Mouse (Mus musculus) mature B cell (primary cell): Measurements from ENCODE around the gene Parm1.

Experiments used
- in situ Hi-C: fragments of 300-500 bp; cut with MboI; formaldehyde crosslinking; loops from 2 replicates; pipeline ENCODE4 v1.14.3; 2019

Parm1 gene

DNA sequence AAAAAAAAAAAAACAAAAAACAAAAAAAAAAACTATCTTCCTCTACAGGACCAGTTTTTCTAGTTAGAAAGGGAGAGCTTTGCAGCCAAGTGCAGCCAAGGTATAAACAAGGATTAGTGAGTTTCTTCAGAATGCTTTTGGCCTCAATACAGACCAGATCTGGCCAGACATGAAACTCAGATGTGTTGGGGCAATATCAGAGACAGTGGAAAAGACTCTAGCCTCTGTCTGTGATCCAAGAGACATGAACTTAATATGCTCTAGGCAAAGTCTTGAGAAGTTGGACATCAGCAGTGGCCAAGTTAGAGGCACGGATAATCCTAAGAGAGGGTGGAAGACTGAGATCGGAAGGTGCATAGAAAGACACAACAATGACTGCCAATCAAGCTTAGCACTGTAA, 56.8 kb downstream of the Parm1 start:
- in situ Hi-C loops = no loop called here

DNA sequence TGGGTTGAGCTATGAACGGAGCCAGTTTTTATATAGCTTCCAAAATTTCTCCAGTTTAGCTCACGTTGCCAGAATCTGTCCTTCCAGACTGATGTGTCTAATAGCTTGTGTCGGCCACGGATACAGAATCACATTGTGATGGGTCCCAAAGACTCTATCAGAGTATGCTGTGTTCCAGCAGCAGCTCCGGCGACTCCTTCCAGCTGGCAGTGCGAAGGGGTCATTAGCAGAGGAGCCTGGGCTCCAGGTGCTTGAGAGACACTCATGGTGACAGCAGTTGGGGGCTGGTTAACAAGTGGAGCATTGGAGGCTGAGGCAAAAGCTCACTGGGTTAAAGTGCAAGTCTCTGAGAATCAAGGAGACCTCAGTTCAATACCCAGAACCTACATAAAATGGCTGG, 61.5 kb downstream of the Parm1 start:
- in situ Hi-C loops = no loop called here

DNA sequence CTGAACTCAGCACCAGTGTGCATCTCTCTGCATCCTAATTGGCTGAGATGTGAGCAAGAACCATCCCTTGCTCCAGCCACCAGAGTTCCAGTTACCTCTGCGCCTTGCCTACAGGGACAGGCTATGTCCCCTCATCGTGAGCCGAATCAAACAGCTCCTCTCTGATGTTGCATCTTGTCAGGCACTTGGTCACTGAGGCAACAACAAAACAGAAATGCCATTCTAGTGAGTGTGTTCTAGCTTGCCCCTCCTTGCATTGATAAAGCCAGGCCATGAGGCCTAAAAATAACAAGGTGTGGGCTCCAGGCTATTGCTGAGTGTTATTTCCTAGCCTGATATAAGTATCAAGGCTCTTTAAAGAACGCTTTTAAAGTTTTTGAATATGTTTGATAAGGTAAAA, 64.4 kb downstream of the Parm1 start:
- in situ Hi-C loops = no loop called here

GRCm38 (mm10) chr5:91586206-91586605, 68.8 kb downstream of the Parm1 start:
- in situ Hi-C loops = no loop called here

- in situ Hi-C loops = no loop called here
These were observed 76.7 kb downstream of the Parm1 start for GRCm38 (mm10) chr5:91594083-91594482.

DNA sequence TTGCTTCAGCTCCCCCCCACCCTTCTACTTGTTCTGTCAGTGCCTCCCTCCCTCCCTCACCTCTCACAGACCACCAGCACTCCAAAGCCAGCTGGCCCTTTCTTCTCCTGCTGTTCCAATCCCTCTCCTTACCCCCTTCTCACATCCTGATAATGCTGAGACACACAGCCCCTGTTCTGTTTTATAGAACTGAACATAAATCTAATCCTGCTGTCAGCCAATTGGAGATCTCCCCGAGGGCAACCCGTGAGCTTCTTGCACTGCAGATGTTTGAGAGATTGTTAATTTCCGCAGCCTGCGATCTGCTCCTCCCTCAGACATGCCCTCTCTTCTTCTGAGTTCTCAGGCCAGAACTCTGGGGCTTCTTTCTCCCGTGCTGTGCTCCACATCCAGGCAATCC, 79.8 kb downstream of the Parm1 start:
- in situ Hi-C loops = no loop called here

DNA sequence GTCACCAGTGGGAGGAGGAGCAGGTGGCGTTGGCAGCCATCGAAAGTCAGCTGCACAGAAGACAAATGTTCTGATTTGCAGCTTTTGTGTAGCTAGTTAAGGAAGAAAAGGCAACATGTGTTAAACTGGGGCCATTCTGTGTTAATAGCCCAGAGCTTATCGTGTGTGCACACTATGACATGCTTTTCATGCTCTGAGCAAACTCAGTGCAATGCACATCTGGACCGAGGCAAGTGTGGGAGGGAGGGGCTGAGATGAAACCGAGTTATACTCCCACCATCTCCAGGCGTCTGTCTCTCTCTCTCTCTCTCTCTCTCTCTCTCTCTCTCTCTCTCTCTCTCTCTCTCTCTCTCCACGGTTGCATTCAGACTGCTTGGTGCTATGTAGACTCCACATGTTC, 82.4 kb downstream of the Parm1 start:
- in situ Hi-C loops = no loop called here

DNA sequence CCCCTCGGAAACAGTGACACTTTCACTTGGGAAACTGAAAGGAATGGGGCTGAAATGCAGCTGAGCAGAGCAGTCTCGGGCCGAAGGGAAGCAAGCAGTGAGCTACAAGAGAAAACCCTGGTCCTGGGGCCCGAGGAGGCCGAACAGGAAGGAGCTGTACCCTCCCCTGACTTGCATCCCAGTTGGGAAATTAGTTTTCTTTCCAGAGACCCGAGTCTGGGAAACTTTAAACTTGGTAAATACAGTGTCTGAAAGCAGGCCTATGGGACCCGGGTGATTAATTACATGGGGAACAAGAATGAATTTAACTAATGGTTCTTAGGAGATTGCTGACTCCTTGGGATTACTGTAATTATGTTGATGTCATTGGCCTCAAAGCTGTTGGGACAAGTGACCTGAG, 85.9 kb downstream of the Parm1 start:
- in situ Hi-C loops = no loop called here

DNA sequence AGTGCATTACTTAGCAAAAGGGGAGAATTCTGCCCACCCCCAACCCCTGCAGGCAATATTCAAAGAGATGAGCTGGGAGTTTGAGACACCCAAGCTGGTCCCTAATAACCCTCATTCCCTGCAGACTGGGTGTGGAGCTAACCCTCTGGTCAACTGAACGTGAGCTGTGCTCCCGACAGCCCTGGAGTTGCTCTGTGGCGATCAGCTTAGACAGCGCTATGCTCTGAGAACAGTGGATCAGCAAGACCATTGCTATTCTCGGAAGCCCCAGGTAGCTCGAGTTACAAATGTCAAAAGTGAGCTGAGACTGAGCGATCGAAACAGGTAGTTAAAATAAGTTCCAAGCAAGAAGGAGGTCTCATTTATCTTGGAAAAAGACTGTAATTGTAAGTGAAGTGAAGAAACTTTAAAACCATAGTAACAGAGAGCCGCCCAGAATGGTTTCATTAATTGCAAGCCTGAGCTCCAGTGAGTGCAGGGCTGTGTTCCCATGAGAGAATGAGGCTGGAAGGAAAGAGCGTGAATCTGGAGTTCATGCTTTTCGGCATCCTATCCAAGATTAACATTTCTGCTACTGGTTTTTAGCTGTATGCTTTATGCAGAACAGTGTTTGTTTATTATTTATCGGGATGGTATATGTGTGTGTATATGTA, 86.5 kb downstream of the Parm1 start:
- in situ Hi-C loops = no loop called here

GRCm38 (mm10) chr5:91607234-91607633, 89.8 kb downstream of the Parm1 start:
- in situ Hi-C loops = no loop called here

- in situ Hi-C loops = no loop called here
These were observed 90.4 kb downstream of the Parm1 start for GRCm38 (mm10) chr5:91607841-91608240.

GRCm38 (mm10) chr5:91609041-91609440, 91.6 kb downstream of the Parm1 start:
- in situ Hi-C loops = no loop called here

DNA sequence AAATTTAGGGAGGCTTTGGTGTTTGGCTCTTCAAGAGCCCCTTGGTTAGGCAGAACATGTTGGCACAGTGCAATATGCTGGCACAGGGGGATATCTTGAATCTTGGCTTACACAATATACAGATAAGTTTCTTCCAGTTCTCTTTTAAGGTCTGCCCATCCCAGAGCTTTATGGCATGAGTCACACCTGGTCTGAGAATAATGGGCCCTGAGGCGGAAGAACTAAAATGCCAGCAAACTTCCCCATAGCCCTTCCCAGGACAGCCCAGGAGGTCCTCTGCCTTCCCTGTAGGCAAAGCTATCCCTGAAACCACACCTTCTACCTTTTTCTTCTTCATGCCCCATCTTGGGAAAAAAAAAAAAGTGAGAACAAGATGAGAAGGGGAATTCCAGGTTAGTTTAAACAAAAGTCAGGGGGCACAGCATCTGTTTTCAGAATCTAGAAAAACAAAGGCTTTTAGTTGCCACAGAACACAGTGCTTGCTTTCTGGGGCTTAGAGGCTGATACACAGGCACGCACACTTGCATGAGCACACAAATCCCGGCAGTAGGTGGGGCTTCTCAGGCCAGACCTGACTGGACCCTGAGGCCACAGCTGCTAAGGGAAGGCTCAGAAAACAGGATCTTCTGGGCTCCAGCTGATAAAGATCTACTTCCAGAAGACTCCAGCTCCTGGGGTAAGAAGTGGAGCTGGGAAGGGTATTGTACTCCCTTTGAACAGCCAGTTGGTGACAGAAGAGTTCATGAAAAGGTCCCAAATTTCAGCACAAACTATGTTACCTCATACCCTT, 92.3 kb downstream of the Parm1 start:
- in situ Hi-C loops = no loop called here

- in situ Hi-C loops = no loop called here
These were observed 93.1 kb downstream of the Parm1 start for GRCm38 (mm10) chr5:91610499-91610898.

- in situ Hi-C loops = no loop called here
These were observed 94.2 kb downstream of the Parm1 start for GRCm38 (mm10) chr5:91611589-91611988.

DNA sequence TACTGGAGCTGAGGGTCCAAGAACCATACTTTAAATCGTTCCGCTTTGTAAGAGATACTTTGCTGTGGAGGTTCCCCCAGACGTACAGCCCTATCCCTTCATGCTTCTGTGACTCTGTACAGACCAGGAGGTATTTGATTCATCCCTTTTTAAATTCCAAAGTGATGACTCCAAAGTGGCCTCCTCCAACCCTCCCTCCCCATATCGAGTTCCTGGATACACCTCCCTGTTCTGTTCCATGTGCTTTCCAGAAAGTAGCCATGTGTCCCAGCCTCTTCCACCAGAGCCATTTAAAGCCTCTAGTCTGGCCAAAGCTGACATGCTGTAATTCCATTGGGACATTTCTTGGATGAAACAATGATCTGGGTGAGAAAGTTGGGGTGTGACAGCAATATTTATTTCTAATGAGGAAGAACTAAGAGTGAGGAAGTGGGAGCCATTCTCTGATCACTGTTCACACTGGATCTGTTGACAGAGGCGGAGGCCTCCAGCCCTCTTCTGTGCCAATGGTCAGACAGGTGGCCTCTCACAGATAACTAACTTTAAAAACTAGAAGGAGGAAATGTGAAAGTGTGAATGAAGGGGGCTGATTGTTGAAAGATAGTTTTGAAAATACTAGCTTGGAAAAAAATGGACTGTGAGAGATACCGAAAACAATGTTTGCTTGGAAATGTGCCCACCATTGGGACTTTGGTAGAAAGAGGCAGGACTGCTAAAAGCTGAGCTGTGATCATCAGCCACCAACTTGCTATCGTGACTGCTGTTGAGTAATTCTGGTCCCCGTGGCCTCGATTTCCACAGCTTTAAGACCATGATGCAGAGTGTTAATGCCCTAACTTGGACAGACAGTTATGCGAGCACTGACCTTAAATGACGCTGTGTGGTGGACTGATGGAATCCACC, 100.2 kb downstream of the Parm1 start:
- in situ Hi-C loops = no loop called here

DNA sequence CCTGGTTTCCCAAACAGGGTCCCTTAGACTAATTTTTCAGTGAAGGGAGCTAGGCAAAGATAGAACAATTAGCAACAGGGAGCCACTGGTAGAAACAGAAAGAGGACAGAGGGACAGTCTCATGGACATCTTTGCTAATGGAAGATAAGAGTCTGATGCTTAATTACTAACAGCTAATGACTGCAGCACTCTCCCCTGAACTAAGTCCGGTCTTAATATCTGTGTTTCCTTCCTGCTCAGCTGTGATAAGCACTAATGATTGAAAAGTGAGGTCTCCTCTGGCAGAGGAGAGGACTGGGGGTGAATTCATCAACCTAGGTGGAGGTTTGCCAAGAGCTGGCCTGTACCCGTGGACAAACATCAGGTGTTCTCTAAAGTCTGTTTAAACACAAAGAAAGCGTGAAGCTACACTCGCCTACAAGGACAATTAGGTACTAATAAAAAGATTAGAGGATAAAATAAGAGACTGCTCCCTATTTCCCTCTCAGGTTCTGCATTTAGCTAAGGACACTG, 101.3 kb downstream of the Parm1 start:
- in situ Hi-C loops = no loop called here

DNA sequence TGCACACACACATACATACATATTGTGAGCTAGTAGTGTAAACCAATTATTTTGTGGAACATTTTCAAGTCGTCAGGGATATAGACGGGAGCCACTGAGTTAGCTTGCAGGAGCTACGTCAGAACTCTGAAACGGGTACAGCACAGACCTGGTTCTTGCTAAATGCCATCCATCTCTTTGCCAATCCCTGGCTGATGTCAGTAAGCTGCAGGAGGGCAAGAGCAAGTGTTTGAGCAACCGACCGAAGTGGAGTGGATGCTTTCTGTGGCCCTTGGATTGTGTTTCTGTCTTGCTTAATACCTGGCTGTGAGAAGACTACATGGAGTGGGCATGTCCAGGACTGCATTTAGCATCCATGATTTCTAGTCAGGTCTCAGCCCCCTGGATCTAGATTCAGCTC, 103.8 kb downstream of the Parm1 start:
- in situ Hi-C loops = no loop called here

GRCm38 (mm10) chr5:91626823-91627222, 109.4 kb downstream of the Parm1 start:
- in situ Hi-C loops = no loop called here

GRCm38 (mm10) chr5:91629472-91629871, 112.1 kb downstream of the Parm1 start:
- in situ Hi-C loops = no loop called here

- in situ Hi-C loops = no loop called here
These were observed 133.9 kb downstream of the Parm1 start for GRCm38 (mm10) chr5:91651330-91651729.
